Mouse (Mus musculus): ENCODE results near the gene Ddx19a. TPM values are rescaled to one million over a fixed set of nuclear protein-coding genes. Genes with fewer than 3 reads are reported as not detected.

Gene Ddx19a
- polyA plus RNA-seq, 1 experiment: 24.3 TPM

- DNase-seq: no peak
- 55% methylated on average over 4 of the region's 4 CpGs for WGBS
- Histone ChIP-seq H3K27ac (ENCODE audit: insufficient read depth, low read depth, low read length) (no peak overlapping the region), H3K36me3 (ENCODE audit: control insufficient read depth, insufficient read depth, low read length) (no peaks in the 10 kb centered on the region), H3K4me1 (ENCODE audit: control insufficient read depth, insufficient read depth, low read length) (peaks cover 14% of the 10 kb centered on the region), H3K27me3 (replicated peaks; ENCODE audit: control insufficient read depth, insufficient read depth, low read length) (no peaks in the 10 kb centered on the region), H3K4me3 (ENCODE audit: insufficient read depth, low read depth, low read length) (no peak overlapping the region)
- TF ChIP-seq CTCF (conservative IDR thresholded peaks at IDR 0.05; ENCODE audit: insufficient read depth, insufficient read length, low read depth, low read length): no peak
- TF ChIP-seq POLR2A (IDR thresholded peaks at IDR 0.05; ENCODE audit: low read depth, low read length): no peak
Observed at GRCm38 (mm10) chr8:110945716-110946115, 51.9 kb downstream of the Ddx19a start.

- no peaks in the 10 kb centered on the region for H3K36me3 ChIP-seq (ENCODE audit: control insufficient read depth, insufficient read depth, low read length)
- TF ChIP-seq POLR2A (IDR thresholded peaks at IDR 0.05; ENCODE audit: low read depth, low read length) (no peak), CTCF (conservative IDR thresholded peaks at IDR 0.05; ENCODE audit: insufficient read depth, insufficient read length, low read depth, low read length) (no peak)
- WGBS: 70% methylated on average over 7 of the region's 7 CpGs
- peak; percentile 30 for DNase-seq
- H3K4me1 ChIP-seq (ENCODE audit: control insufficient read depth, insufficient read depth, low read length): peaks cover 15% of the 10 kb centered on the region
- H3K27ac ChIP-seq (ENCODE audit: insufficient read depth, low read depth, low read length): peak overlapping the region; percentile 12
- no peak overlapping the region for H3K4me3 ChIP-seq (ENCODE audit: insufficient read depth, low read depth, low read length)
- no peaks in the 10 kb centered on the region for H3K27me3 ChIP-seq (replicated peaks; ENCODE audit: control insufficient read depth, insufficient read depth, low read length)
Observed at GRCm38 (mm10) chr8:110944276-110944876, 53.2 kb downstream of the Ddx19a start.

- no peak for TF ChIP-seq POLR2A (IDR thresholded peaks at IDR 0.05; ENCODE audit: low read depth, low read length)
- TF ChIP-seq CTCF (conservative IDR thresholded peaks at IDR 0.05; ENCODE audit: insufficient read depth, insufficient read length, low read depth, low read length): no peak
- 14% methylated on average over 10 of the region's 10 CpGs for WGBS
- peak; percentile 89 for DNase-seq
- Histone ChIP-seq H3K4me3 (ENCODE audit: insufficient read depth, low read depth, low read length) (no peak overlapping the region), H3K27ac (ENCODE audit: insufficient read depth, low read depth, low read length) (peak overlapping the region; percentile 72), H3K4me1 (ENCODE audit: control insufficient read depth, insufficient read depth, low read length) (peaks cover 20% of the 10 kb centered on the region), H3K27me3 (replicated peaks; ENCODE audit: control insufficient read depth, insufficient read depth, low read length) (no peaks in the 10 kb centered on the region), H3K36me3 (ENCODE audit: control insufficient read depth, insufficient read depth, low read length) (no peaks in the 10 kb centered on the region)
Observed at GRCm38 (mm10) chr8:110941453-110941948, 56.1 kb downstream of the Ddx19a start.

- no peak for DNase-seq
- peak overlapping the region; percentile 72 for H3K27ac ChIP-seq (ENCODE audit: insufficient read depth, low read depth, low read length)
- WGBS: 59% methylated on average over 15 of the region's 15 CpGs
Observed at GRCm38 (mm10) chr8:110940682-110941452, 56.7 kb downstream of the Ddx19a start.

GRCm38 (mm10) chr8:110938882-110939589, 58.6 kb downstream of the Ddx19a start:
- Histone ChIP-seq H3K4me3 (ENCODE audit: insufficient read depth, low read depth, low read length) (no peak overlapping the region), H3K27ac (ENCODE audit: insufficient read depth, low read depth, low read length) (peak overlapping the region; percentile 49), H3K27me3 (replicated peaks; ENCODE audit: control insufficient read depth, insufficient read depth, low read length) (no peaks in the 10 kb centered on the region), H3K36me3 (ENCODE audit: control insufficient read depth, insufficient read depth, low read length) (no peaks in the 10 kb centered on the region), H3K4me1 (ENCODE audit: control insufficient read depth, insufficient read depth, low read length) (peaks cover 14% of the 10 kb centered on the region)
- no peak for TF ChIP-seq CTCF (conservative IDR thresholded peaks at IDR 0.05; ENCODE audit: insufficient read depth, insufficient read length, low read depth, low read length)
- no peak for TF ChIP-seq POLR2A (IDR thresholded peaks at IDR 0.05; ENCODE audit: low read depth, low read length)
- peak; percentile 72 for DNase-seq
- WGBS: 35% methylated on average over 6 of the region's 6 CpGs

More at GRCm38 (mm10) chr8:110940682-110941452, 56.7 kb downstream of the Ddx19a start:
- Histone ChIP-seq H3K4me3 (ENCODE audit: insufficient read depth, low read depth, low read length) (no peak overlapping the region), H3K36me3 (ENCODE audit: control insufficient read depth, insufficient read depth, low read length) (no peaks in the 10 kb centered on the region), H3K27me3 (replicated peaks; ENCODE audit: control insufficient read depth, insufficient read depth, low read length) (no peaks in the 10 kb centered on the region), H3K4me1 (ENCODE audit: control insufficient read depth, insufficient read depth, low read length) (peaks cover 15% of the 10 kb centered on the region)
- no peak for TF ChIP-seq CTCF (conservative IDR thresholded peaks at IDR 0.05; ENCODE audit: insufficient read depth, insufficient read length, low read depth, low read length)
- TF ChIP-seq POLR2A (IDR thresholded peaks at IDR 0.05; ENCODE audit: low read depth, low read length): no peak

GRCm38 (mm10) chr8:110936217-110936616, 61.4 kb downstream of the Ddx19a start:
- DNase-seq: no peak
- Histone ChIP-seq H3K4me1 (ENCODE audit: control insufficient read depth, insufficient read depth, low read length) (peaks cover 15% of the 10 kb centered on the region), H3K4me3 (ENCODE audit: insufficient read depth, low read depth, low read length) (no peak overlapping the region), H3K27me3 (replicated peaks; ENCODE audit: control insufficient read depth, insufficient read depth, low read length) (no peaks in the 10 kb centered on the region), H3K27ac (ENCODE audit: insufficient read depth, low read depth, low read length) (no peak overlapping the region), H3K36me3 (ENCODE audit: control insufficient read depth, insufficient read depth, low read length) (no peaks in the 10 kb centered on the region)
- 82% methylated on average over 12 of the region's 12 CpGs for WGBS
- TF ChIP-seq POLR2A (IDR thresholded peaks at IDR 0.05; ENCODE audit: low read depth, low read length): no peak
- TF ChIP-seq CTCF (conservative IDR thresholded peaks at IDR 0.05; ENCODE audit: insufficient read depth, insufficient read length, low read depth, low read length): no peak
